Mouse (Mus musculus) liver, embryonic 14.5 days (tissue): ENCODE measurements at regions not wholly inside any gene's neighbourhood (a gene's known extent, or its start where the extent isn't known, plus 50 kb on each side); places are given as distances from the start of the nearest gene placed in this dataset.

ENCODE experiments used
- ATAC-seq: fragments of 200-750 bp; cut with Nextera tagmentation; 2 replicates; pipeline ENCODE4 v1.8.0; 2017; ENCODE audit warnings: moderate number of reproducible peaks, mild to moderate bottlenecking, moderate library complexity; ENCODE audit not compliant: insufficient read depth
- DNase-seq, 3 experiments: peaks; one replicate each; pipeline ENCODE4 v3.0.0-alpha.2; 2012 to 2013; ENCODE audit warnings: low read depth in 3 of 3, low spot score in 3 of 3
- H3K27ac ChIP-seq: fragments of 300-500 bp; sonication (generic); 2 replicates; pipeline ENCODE4 v1.5.1; 2014; ENCODE audit warnings: moderate library complexity, mild to moderate bottlenecking, control low read depth, inconsistent platforms
- H3K27me3 ChIP-seq: fragments of 300-500 bp; sonication (generic); 2 replicates; pipeline ENCODE4 v1.6.1; 2014; ENCODE audit warnings: mild to moderate bottlenecking, low read length, moderate library complexity; ENCODE audit not compliant: control insufficient read depth, insufficient read depth
- H3K36me3 ChIP-seq: fragments of 300-500 bp; sonication (generic); replicated peaks from 2 replicates; pipeline ENCODE4 v1.6.1; 2014; ENCODE audit warnings: low read depth; ENCODE audit not compliant: control insufficient read depth, insufficient read depth
- H3K4me1 ChIP-seq, 2 experiments: fragments of 200-500 bp in 1 of 2; fragments of 300-500 bp in 1 of 2; sonication (generic) in 1 of 2; replicated peaks; 2 replicates each; pipeline ENCODE4 v1.6.1; 2012 to 2014; ENCODE audit warnings: antibody characterized with exemption in 1 of 2, inconsistent platforms in 1 of 2, low read length in 1 of 2; ENCODE audit not compliant: control insufficient read depth in 2 of 2, insufficient read depth in 2 of 2
- H3K4me2 ChIP-seq: fragments of 300-500 bp; sonication (generic); 2 replicates; pipeline ENCODE4 v1.6.1; 2014; ENCODE audit warnings: low read depth, mild to moderate bottlenecking, control low read depth, moderate library complexity
- H3K4me3 ChIP-seq, 2 experiments: fragments of 200-500 bp in 1 of 2; fragments of 300-500 bp in 1 of 2; sonication (generic) in 1 of 2; 2 replicates each; pipeline ENCODE4 v1.5.1; 2012 to 2014; ENCODE audit warnings: low read depth in 2 of 2, low read length in 2 of 2, mild to moderate bottlenecking in 2 of 2, control low read depth in 1 of 2, inconsistent platforms in 1 of 2, moderate library complexity in 1 of 2; ENCODE audit not compliant: insufficient read depth in 1 of 2
- H3K9ac ChIP-seq: fragments of 300-500 bp; sonication (generic); replicated peaks from 2 replicates; pipeline ENCODE4 v1.6.1; 2014; ENCODE audit warnings: mild to moderate bottlenecking, control low read depth, moderate library complexity
- H3K9me3 ChIP-seq: fragments of 300-500 bp; sonication (generic); 2 replicates; pipeline ENCODE4 v1.6.1; 2016; ENCODE audit warnings: low read length, mixed read lengths; ENCODE audit not compliant: control insufficient read depth
- CTCF ChIP-seq: IDR thresholded peaks from 2 replicates; pipeline ENCODE4 v1.5.1; 2016; ENCODE audit warnings: antibody characterized with exemption, low read depth, control low read depth
- EP300 ChIP-seq: IDR thresholded peaks from 2 replicates; pipeline ENCODE4 v1.6.1; 2016; ENCODE audit warnings: antibody characterized with exemption, low read depth
- WGBS: fragments of 180-500 bp; shearing (Covaris S2); extraction: QIAGEN DNeasy Blood & Tissue Kit; methylation state at CpG from one replicate; pipeline ENCODE4 v1.1.7; 2014; ENCODE audit not compliant: insufficient replicate concordance; 5-methylcytosine and 5-hydroxymethylcytosine counted together

DNA sequence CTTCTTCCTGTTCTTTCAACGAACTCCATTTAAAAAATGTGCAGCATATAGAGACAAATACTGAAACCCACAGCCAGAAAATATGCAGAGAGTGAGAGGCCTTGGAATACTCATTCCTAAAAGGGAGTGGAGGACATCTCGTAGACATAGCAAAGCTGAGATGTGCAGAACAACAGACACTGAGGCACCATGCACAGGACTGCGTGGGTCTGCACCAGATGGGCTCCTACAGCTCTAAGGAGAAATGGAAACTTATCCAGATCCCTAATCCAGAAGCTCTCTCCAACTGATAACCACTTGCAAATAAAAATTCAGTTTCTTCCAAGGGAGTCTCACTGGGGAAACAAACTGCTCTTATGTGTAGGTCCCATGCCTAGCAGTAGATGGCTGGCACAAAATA is 101.6 kb downstream of the Slc25a24 start:
- H3K27ac ChIP-seq, result no peak overlapping the region
- H3K4me2 ChIP-seq, result no peak overlapping the region
- H3K4me1 ChIP-seq, result no peaks in the 10 kb centered on the region
- H3K27me3 ChIP-seq, result no peaks in the 10 kb centered on the region
- H3K36me3 ChIP-seq, result no peaks in the 10 kb centered on the region
- WGBS, result 48% methylated on average over 3 of the region's 3 CpGs
- no peak overlapping the region for H3K4me3 ChIP-seq
- DNase-seq, result no peak
- no peak for TF ChIP-seq CTCF
- H3K9me3 ChIP-seq, result no peaks in the 10 kb centered on the region
- no peak overlapping the region for H3K9ac ChIP-seq
- no peak for ATAC-seq

DNA sequence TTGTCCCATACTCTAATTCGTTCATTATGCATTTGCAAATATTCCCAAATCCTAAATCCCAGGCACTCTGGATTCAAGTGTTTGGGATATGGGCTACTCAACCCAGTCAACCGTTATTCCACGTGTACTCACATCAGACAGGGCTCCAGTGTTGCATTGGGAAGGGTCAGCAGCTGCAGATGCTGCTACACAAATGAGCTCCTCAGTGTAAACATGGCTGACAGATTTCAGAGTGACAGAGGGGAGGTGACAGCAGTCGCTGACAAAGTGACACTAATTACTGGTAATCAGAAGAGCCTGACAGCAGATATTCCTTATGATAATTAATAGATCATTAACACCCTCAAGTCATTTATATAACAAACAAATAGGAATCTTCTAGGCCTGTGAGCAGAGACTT is 106.2 kb upstream of the Vav3 start:
- TF ChIP-seq EP300, result no peak
- TF ChIP-seq CTCF, result no peak
- Histone ChIP-seq H3K27ac (no peak overlapping the region), H3K4me2 (no peak overlapping the region), H3K9ac (no peak overlapping the region), H3K9me3 (no peaks in the 10 kb centered on the region), H3K36me3 (no peaks in the 10 kb centered on the region), H3K4me3 (no peak overlapping the region), H3K27me3 (no peaks in the 10 kb centered on the region), H3K4me1 (no peaks in the 10 kb centered on the region)
- ATAC-seq (no peak), DNase-seq (no peak)
- WGBS, result 51% methylated on average over 4 of the region's 4 CpGs

DNA sequence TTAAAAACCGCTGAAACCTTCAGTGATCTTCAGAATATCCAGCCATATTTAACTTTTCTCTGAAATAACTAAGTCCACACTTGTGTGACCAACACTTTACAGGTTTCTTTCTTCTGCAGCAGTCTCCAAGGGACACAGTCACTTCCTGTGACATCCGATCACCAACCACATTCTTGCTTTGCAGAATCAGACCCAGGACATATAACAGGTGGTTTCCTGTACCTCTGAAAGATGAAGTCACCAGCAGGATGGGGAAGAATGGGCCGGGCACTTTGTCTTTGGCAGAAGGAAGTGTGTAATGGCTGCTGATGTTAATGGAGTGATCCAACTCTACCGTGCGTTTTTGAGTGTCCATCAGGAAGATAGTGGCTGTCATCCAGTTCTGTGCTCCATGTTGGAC is 103.5 kb upstream of the Vav3 start:
- H3K4me2 ChIP-seq, result no peak overlapping the region
- DNase-seq, result no peak
- ATAC-seq, result no peak
- WGBS, result 30% methylated on average over 5 of the region's 5 CpGs
- no peak overlapping the region for H3K4me3 ChIP-seq
- no peaks in the 10 kb centered on the region for H3K36me3 ChIP-seq
- no peak overlapping the region for H3K9ac ChIP-seq
- no peaks in the 10 kb centered on the region for H3K4me1 ChIP-seq
- H3K27ac ChIP-seq, result no peak overlapping the region
- H3K9me3 ChIP-seq, result no peaks in the 10 kb centered on the region
- TF ChIP-seq CTCF (no peak), EP300 (no peak)
- no peaks in the 10 kb centered on the region for H3K27me3 ChIP-seq

DNA sequence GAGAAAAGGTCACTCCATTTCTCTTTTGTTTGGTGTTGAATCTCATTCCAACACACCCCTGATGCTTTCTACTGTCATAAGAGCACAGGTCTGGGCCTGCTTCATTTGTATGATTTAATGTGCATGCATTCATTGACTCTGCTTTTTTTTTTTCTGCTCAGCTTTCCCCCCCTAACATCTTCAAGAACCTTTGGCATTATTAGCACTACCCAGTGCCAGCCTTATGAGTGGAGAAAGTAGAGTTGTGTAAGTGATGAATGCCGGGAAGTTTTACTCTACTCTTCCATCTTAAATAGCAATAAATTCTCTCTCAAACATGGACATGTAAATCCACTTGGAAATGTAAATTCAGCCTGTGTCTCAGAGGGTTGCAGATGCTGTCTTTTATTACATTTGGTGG is 97.0 kb upstream of the Vav3 start:
- ATAC-seq (no peak), DNase-seq (no peak)
- TF ChIP-seq CTCF (no peak), EP300 (no peak)
- Histone ChIP-seq H3K27ac (no peak overlapping the region), H3K27me3 (no peaks in the 10 kb centered on the region), H3K4me1 (no peaks in the 10 kb centered on the region), H3K9me3 (no peaks in the 10 kb centered on the region), H3K4me3 (no peak overlapping the region), H3K9ac (no peak overlapping the region), H3K4me2 (no peak overlapping the region), H3K36me3 (no peaks in the 10 kb centered on the region)
- 54% methylated on average over 1 of the region's 1 CpGs for WGBS

DNA sequence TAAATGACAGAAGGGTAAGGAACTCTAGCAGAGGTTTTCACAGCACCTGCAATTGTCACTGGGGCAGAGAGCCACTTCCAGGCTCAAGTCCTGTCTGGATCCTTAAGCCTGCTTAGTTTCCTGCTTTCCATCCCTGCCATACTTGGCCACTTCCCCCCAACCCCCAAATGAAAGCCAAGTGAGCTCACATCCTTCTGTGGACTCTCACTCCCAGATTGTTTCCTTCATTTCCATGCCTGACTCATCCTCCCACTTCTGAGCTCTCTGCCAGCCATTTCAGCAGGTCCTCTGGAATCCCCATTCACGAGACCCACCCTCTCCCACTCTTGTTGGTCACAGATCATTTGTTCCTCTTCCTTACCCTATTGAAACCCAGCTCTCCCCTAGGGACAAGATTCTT is 91.7 kb upstream of the Vav3 start:
- no peak for DNase-seq
- Histone ChIP-seq H3K4me1 (peaks cover 0 to 3% of the 10 kb centered on the region in 2 experiments; a peak in 2 of 4 replicates), H3K36me3 (no peaks in the 10 kb centered on the region), H3K27me3 (no peaks in the 10 kb centered on the region), H3K4me3 (no peak overlapping the region), H3K9me3 (no peaks in the 10 kb centered on the region), H3K9ac (no peak overlapping the region), H3K27ac (no peak overlapping the region), H3K4me2 (no peak overlapping the region)
- WGBS, result 47% methylated on average over 1 of the region's 1 CpGs
- no peak for ATAC-seq
- TF ChIP-seq CTCF (no peak), EP300 (no peak)
